Mouse (Mus musculus): ENCODE data around the gene Islr.
A peak's percentile ranks its signal among the peaks of the same experiment; 100 is the strongest.
"Not testable (repeated sequence)": the region's sequence is repeated elsewhere in the genome, so short reads cannot be mapped to it uniquely, and the experiment has no call there.

Gene Islr

GRCm38 (mm10) chr9:58203516-58204447 is at the start of gene Islr, which contains the start of gene Islr2:
Islr (minus strand) TSS chr9:58204306.
Islr2 (minus strand) TSS chr9:58204319.
- peak; percentile 59 for DNase-seq (ENCODE audit: low read depth, low spot score)

DNA sequence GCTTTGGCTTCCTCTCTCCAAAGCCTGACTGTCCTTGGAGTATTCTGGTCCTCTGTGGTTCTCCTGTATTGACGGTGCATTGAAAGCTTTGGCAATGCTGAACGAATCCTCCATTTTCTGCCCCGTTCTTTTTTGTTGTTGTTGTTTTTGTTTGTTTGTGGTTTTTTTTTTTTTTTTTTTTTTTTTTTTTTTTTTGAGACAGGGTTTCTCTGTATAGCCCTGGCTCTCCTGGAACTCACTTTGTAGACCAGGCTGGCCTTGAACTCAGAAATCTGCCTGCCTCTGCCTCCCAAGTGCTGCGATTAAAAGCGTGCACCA is 49.7 kb upstream of the Islr start:
- not testable (repeated sequence) for DNase-seq (ENCODE audit: low read depth, low spot score)

DNA sequence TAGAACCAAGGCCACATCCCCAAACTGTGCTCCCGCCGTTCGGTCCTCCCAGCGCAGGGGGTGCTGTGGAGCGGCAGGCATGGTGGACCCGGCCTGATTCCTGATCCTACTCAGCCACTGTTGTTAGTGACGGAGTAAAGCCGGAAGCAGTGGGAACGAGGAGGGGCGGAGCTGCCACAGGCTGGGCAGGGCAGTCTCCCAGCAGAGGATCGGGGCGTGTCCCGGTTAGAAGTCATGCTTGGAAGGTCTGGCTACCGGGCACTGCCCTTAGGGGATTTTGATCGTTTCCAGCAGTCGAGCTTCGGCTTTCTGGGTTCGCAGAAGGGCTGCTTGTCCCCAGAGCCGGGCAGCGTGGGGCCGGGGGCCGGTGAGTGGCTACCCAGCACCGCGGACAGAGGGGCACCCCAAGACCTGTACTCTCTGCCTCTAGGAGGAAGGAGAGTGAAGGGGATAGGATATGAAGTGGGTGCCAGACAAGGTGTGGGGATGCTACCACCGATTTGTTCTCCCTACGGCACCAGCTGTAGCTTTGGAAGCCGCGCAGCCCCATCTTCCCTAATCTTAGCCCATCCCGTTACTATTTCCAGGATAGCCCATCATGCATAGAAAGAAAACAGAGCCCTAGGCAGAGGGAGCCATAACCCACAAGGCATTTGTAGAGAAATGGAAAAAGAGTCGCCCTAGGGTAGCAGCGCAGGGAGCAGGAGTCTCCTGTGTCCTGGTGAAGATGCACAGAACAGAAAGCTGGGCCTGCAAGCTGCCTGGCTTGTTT is 49.1 kb upstream of the Islr start, which contains the start of gene Stoml1:
TSS of gene Stoml1 (plus strand) at position 132 of the 772 bp plus-strand sequence.
- peak; percentile 86 for DNase-seq (ENCODE audit: low read depth, low spot score)

DNA sequence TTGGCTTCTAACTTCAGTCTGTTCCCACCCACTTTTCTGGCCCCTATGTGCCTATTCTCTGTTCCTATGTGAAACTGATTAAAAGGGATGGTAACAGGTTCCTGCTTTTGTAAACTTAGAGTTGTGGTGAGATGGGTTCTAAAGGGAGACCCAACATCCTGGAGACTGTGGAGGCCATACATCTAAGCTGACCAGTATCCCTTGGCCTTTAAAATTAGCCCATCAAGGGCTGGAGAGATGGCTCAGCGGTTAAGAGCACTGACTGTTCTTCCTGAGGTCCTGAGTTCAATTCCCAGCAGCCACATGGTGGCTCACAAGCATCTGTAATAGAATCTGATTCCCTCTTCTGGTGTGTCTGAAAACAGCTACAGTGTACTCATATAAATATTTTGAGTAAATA is 46.6 kb upstream of the Islr start:
- DNase-seq (ENCODE audit: low read depth, low spot score): not testable (repeated sequence)

GRCm38 (mm10) chr9:58250322-58250721 is 46.2 kb upstream of the Islr start:
- no peak for DNase-seq (ENCODE audit: low read depth, low spot score)

GRCm38 (mm10) chr9:58249592-58250192 is 45.6 kb upstream of the Islr start, which contains the start of gene Pml:
Pml (minus strand) TSS chr9:58249786.
- DNase-seq (ENCODE audit: low read depth, low spot score): no peak

DNA sequence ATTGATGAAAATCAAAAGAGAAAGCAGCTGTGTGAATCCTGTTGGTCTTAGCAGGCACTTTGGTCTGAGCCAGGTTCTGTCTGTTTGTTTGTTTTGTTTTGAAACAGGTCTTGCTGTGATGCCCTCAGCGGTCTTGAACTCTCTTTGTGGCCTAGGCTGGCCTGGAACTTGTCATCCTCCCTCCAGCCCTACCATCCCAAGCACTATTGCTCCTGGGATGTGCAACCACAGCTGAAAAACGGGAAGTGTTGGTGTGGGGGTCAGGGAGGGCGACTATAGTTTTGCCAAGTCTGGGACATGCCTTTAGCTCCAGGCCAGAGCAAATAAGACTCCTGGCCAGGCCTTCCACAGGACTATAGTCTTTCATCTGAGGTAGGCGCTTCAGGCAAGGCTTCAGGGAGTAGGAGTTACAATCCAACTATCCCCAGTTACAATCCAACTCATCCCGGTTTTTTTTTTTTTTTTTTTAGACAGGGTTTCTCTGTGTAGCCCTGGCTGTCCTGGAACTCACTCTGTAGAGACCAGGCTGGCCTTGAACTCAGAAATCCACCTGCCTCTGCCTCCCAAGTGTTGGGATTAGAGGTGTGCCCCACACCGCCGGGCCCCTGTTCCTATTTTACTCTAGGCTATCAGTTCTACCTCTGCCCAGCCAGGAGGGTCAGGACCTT is 44.8 kb upstream of the Islr start:
- no peak for DNase-seq (ENCODE audit: low read depth, low spot score)

GRCm38 (mm10) chr9:58247064-58247759 is 43.1 kb upstream of the Islr start:
- peak; percentile 58 for DNase-seq (ENCODE audit: low read depth, low spot score)

- no peak for DNase-seq (ENCODE audit: low read depth, low spot score)
Measured at GRCm38 (mm10) chr9:58246083-58246591, 42.0 kb upstream of the Islr start.

DNA sequence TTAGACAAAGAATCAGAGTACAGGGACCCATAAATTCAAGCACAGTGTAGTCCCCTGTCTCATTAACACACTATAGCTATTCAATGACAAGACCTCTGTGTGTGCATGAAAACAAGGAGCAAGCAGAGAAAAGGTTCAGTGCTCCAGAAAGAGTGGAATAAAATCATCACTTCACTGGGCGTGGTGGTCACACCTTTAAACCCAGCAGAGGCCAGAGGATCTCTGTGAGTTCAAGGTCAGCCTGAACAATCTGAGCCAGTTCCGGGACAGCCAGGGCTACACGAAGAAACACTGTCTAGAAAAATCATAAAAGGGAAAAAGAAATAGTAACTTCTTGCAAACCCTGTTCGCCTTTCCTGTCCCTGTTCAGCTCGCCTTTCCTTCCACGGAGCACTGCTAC is 39.6 kb upstream of the Islr start:
- DNase-seq (ENCODE audit: low read depth, low spot score): no peak

GRCm38 (mm10) chr9:58242696-58243095 is 38.6 kb upstream of the Islr start:
- no peak for DNase-seq (ENCODE audit: low read depth, low spot score)

DNA sequence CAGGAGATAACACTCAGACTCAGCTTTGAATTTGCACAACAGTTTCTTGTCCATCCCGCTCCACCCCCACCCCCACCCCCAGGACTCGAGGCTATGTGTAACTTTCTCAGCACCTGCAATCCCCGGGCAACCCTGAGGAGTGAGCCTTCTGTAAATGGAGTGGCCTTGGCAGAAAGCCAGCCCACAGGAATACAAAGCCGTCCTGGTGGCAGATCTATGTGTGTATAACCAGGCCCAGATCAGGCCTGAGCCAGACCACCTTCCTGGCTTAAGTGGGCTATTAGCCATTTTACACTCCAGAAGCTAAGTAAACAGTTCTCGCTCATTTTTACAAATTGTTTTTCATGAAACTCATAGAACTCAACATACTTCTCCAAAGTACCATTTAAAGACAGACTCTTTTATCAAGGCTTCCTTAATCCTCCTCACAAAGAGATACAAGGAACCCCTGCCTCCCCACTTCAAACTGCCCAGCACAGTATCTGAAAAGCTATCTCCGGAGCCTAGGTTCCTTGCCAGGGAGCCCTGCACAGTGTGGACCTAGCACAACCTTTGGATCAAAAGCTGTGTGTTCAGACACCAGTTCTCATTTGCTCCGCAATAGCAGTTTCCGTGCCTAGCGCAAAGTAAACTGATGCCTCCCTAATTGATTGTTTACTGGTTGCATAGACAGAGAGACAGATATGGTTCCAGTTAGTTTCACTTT is 37.8 kb upstream of the Islr start:
- no peak for DNase-seq (ENCODE audit: low read depth, low spot score)

GRCm38 (mm10) chr9:58234502-58235015 is 30.5 kb upstream of the Islr start:
- no peak for DNase-seq (ENCODE audit: low read depth, low spot score)

- no peak for DNase-seq (ENCODE audit: low read depth, low spot score)
Measured at GRCm38 (mm10) chr9:58232374-58232773, 28.3 kb upstream of the Islr start.

DNA sequence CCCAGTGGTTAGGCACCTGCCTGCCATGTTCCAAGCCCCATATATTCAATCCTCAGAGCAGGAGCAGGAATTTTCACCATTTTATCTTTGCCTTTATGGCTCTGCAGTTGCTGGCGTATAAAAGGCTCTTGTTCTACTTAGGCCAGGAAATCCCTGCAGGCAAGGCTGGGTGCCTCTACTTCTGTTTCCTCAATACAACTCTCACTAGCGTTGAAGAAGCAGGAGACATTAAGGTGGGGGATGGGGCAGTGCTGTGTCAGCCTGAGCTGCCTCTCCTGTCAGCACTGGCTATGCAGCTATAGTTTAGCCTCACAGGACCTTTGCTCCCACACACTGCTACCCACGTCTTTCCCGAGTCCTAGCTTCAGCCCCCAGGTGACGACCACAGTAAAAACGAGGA is 27.6 kb upstream of the Islr start:
- DNase-seq (ENCODE audit: low read depth, low spot score): no peak

DNA sequence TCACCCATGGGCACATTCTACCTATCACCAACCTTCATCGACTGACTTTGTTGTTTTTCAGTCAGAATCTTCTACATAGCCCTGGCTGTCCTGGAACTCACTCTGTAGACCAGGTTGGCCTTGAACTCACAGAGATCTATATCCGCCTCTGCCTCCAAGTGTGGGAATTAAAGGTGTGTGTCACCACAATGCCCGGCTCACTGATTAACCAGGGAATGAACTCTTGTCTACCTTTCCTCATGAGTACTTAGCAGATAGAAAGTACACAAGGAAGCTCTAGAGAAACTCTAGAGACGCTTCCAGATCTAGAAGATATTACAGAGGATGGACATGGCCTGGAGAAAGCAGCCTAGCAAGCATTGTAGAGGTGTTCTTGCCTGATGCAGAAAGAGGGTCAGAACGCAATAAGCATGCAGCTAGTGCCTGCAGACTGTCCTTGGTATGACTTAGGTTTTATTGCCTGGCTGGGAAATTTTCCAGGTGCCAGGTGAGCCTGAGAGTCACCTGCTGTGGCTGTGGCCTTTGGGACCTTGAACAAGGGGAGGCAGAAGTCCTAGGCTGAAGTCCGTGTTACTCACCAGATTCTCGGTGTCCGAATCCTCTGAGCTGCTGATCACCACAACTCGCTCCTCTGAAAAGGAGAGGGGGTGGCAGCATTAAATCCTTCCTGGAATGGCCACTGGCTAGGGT is 24.8 kb upstream of the Islr start:
- no peak for DNase-seq (ENCODE audit: low read depth, low spot score)

DNA sequence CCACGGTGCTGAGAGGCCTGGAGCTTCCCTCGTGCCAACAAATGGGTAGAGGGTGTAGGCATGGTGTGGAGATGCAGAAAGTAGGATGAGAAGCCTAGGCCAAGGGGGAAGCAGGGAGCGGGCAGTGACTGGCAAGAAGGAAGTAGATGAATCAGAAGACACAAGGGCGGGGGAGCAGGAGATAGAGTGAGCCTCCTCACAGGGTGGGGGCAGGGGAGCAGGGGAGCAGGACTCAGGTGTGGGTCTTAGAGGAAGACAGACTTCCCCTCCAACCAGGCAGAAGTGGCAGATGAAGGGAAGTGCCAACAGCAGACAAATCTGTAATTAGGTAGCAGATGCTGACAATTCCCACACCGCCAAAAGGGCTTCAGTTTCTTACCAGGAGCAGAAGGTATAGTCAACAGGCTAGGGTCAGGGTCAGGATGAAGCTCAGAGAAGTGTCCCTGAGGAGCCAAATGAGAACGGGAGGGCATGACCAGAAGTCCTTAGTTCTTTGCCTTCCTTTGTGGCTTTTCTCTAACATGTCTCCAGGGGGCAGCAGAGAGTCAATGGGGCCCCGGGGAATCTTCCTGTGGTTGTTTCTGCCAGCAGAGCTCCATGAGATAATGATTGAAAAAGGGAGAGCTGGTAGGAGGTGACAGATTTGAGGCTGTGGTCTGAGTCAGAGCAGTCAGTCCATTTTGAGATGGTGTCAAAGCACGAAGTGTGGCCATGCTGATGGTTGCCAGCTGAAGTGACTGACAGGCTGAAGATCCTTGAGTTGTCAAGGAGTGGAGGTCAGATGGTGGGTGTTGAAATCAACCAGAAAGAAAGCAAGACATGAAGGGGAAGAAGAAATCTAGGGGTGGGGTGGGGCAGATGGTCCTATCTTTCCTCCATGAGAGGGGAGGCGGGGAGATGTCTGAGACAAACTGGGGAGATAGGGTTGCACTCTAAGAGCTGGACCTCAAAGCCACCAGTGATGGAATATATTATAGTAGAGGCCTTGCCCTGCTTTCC is 22.1 kb upstream of the Islr start:
- no peak for DNase-seq (ENCODE audit: low read depth, low spot score)

DNA sequence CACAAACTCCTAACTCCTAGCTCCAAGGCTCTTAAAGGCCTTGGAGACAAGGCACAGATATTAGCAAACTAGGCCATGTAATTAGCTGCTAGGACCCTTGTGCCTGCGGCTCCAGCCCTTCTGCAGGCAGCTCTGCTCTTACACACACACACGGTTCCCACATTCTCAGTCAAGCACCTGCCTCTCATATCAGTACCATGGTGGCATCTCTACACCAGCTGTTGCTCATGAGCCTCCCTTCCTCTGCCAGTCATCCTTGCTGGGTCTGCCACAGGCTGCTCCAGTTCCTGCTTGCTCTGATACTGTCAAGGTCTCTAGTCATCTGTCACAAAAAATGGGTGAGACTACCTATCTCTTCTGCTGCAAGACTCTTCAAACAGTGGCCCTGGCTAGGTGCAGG is 20.2 kb upstream of the Islr start:
- no peak for DNase-seq (ENCODE audit: low read depth, low spot score)
